Mouse (Mus musculus): Measurements from ENCODE around the gene Cic.

Cic gene

GRCm38 (mm10) chr7:25269545-25270271 lies 2.2 kb downstream of the Cic start:
- in situ Hi-C loops (cut with MboI, MseI), result loop anchor here (5.0 kb wide), 1 partner anchor 137 kb away; no protein-coding TSS in a partner anchor

DNA sequence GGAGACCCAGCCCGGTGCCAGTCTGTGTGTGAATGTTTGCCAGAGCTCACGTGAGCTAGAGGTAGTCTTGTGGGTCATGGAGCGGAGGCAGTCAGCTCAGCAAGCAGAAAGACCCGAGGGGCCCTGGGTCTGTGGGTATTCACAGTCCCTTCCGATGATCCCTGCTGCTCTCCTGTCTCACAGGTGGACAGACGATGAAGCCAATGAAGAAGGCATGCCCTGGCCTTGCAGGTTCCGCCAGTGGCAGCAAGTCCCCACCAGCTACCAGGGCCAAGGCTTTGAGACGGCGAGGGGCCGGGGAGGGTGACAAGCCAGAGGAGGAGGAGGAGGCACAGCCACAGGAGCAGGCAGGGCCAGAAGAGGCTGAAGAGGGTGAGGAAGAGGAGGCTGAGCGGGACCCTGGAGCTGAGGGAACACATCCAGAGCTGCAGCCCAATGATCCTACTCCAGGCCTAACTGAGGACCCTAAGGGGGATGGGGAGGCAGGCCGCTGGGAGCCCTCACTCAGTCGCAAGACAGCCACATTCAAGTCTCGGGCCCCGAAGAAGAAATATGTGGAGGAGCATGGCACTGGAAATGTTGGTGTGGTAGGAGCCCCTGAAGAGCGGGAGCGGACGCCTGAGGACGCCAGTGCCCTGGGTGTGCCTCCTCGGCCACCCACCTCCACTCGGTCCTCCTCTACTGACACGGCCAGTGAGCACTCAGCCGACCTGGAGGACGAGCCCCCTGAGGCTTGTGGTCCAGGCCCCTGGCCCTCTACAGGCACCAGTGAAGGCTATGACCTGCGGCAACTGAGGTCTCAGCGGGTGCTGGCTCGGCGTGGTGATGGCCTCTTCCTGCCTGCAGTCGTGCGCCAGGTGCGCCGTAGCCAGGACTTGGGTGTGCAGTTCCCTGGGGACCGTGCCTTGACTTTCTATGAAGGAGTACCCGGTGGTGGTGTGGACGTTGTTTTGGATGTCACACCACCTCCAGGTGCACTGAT lies 3.4 kb downstream of the Cic start:
- in situ Hi-C loops (cut with MboI, MseI), result loop anchor here (5.0 kb wide), 1 partner anchor 139 kb away; no protein-coding TSS in a partner anchor

DNA sequence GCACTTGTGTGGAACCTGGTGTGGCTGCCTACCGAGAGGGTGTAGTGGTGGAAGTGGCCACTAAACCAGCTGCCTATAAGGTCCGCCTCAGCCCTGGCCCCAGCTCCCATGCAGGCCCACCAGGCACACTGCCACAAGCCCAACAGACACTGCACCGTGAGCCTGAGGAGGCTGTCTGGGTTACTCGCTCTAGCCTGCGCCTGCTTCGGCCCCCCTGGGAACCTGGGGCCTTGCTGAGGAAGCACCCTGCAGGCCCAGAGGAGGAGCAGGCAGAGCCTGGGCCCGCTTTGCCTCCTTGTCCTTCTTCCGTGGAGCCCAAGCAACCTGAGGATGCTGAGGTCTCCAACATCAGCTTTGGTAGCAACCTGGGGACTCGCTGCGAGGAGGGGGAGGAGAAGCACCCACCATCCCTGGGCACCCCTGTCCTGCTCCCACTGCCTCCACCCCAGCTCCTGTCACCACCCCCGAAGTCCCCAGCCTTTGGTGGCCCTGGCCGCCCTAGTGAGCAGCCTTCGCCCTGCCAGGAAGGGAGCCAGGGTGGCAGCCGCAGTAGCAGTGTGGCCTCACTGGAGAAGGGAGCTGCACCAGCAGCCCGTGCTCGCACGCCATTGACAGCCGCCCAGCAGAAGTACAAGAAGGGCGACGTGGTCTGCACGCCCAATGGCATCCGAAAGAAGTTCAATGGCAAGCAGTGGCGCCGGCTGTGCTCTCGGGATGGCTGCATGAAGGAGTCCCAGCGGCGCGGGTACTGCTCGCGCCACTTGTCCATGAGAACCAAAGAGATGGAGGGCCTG lies 4.3 kb downstream of the Cic start:
- in situ Hi-C loops (cut with MboI, MseI), result loop anchor here (5.0 kb wide), 1 partner anchor 140 kb away; no protein-coding TSS in a partner anchor

- in situ Hi-C loops (cut with MboI, MseI), result loop anchor here (5.0 kb wide), 1 partner anchor 140 kb away; no protein-coding TSS in a partner anchor
These were observed 5.1 kb downstream of the Cic start for GRCm38 (mm10) chr7:25272445-25273258.

- in situ Hi-C loops (cut with MboI, MseI), result loop anchor here (5.0 kb wide), 1 partner anchor 141 kb away; no protein-coding TSS in a partner anchor
These were observed 6.0 kb downstream of the Cic start for GRCm38 (mm10) chr7:25273259-25274241.

GRCm38 (mm10) chr7:25274571-25274970 lies 7.1 kb downstream of the Cic start:
- in situ Hi-C loops (cut with MboI, MseI), result loop anchor here (5.0 kb wide), 1 partner anchor 142 kb away; no protein-coding TSS in a partner anchor

- in situ Hi-C loops (cut with MboI, MseI), result loop anchor here (5.0 kb wide), 1 partner anchor 143 kb away; no protein-coding TSS in a partner anchor
These were observed 7.5 kb downstream of the Cic start for GRCm38 (mm10) chr7:25274996-25275395.

DNA sequence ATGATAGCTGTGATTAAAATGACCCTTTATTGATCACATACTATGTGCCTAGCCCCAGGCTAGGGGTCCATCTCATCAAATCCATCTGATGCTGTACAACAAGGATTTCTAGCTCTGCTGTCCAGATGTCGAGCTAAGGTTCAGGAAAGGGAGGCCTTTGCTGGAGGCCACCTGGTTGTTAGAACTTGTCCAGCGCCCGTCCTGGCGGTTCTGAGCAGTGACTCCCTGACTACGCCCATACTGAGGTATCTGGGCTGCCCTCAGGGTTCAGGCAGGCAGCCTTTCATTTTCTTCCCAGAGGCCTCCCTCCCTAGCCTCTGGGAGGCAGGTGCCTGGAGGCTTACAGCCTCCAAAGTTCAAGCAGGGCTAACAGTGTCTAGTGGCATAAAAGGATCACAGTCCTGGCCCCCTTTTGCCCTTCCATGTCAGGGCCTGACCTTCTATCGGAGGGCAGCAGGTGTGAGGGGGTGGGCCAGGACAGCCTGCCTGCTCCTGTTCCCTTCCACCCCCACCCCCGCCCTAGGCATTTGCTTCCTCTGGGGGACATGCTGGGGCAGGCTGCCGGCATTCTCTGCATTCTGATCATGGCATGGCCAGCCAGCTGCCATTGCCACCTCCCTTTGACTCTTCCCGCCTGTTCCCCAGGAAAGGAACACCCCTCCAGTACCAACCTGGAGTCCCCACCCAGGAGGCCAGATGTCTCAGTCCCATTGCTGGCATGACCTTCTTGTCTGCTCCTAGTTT lies 8.2 kb downstream of the Cic start:
- in situ Hi-C loops (cut with MboI, MseI), result no loop called here

- in situ Hi-C loops (cut with MboI, MseI), result no loop called here
These were observed 9.9 kb downstream of the Cic start for GRCm38 (mm10) chr7:25277405-25277804.

DNA sequence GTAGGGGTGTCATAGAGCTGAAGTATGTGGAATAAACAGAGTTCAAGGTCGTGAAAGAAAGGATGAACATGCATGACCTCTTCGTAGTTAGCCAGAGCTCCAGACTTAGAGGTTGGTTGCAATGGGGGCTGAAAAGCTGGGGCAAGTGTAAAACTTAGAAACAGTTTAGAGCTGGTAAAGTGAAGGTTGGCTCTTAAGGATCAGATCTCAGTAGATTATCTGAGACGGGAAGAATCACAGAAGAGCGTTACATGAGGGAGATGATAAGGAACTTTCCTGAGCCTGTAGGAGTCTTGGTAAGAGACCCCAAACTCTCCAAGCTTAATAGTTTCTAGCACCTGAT lies 10.5 kb downstream of the Cic start:
- in situ Hi-C loops (cut with MboI, MseI), result no loop called here

DNA sequence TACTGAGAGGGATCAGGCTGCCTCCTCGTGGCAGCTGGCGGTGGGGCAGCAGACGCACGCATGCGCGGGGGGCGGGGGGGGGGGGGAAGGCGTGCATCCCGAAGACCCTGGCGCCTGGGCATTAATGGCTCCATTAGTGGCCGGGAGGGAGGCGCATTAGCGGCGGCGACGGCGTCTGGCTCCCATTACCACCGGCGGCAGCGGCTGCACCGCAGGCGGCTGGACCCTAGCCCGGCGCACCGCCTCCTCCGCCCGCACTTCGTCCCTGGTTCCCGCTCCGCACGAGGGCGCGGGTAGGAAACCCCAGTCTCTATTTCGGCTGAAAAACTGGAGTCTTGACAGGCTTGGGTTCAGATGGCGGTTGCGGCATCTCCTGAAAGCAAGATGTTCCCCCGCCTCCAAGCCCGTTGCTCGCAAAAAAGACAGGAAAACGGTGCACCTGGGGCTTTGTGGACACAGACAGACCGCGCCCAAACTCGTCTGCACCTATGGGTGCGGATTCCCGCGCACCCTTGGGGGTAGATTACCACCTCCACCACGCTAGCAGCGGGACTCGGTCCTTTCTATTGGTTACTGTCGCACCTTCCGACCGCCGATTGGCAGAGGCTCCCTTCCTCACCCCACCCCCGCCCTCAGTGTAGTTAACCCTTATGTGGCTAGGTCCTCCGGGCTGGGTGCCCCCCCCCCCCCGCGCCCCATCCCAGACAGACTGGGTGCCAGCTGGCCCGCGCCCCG lies 11.0 kb downstream of the Cic start:
- in situ Hi-C loops (cut with MboI, MseI), result no loop called here

DNA sequence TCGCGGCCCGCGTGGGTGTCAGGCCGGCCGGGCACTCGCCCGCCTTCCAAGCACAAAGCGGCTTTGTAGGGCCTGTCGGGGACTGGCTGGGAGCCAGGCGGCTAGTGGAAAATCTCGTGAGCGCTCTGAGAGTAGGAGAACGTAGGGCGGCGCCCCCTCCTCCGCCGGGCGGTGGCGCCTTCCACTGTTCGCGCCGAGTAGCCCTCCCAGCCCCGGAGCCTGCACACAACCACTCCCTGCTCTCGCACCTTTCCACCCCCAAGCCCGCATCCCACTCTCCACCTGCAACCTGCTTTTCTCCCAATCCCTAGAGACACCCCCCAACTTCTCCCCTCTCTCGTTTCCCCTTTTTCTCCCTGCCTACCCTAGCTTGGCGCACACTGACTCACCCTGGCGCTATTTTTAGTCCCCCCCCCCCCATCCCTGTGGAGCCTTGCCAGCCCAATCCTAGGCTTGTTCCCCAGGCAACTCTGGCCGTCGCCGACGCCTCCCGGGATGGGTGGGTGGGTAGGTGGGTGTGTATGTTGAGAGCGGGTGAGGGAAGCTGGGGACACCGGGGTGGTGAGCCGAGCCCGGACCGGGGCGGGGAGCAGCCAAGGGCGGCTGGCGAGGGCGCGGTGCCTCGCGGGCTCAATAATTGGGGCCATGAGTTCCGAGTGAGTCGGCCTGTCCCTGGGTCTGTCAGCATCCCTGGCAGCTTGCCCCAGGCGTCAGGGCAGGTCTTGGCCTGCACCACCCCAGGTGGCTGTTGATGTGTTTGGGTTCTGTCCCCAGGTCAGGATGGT lies 11.8 kb downstream of the Cic start:
- in situ Hi-C loops (cut with MboI, MseI), result no loop called here

GRCm38 (mm10) chr7:25279861-25280791 lies 12.6 kb downstream of the Cic start:
- in situ Hi-C loops (cut with MboI, MseI), result loop anchor here (10.0 kb wide), 1 partner anchor 895 kb away; no protein-coding TSS in a partner anchor

GRCm38 (mm10) chr7:25281166-25281733 lies 13.7 kb downstream of the Cic start:
- in situ Hi-C loops (cut with MboI, MseI), result loop anchor here (10.0 kb wide), 1 partner anchor 896 kb away; no protein-coding TSS in a partner anchor
